Comparison of ENCODE assay signal across 16 mouse cellular contexts in the genomic region with DNA sequence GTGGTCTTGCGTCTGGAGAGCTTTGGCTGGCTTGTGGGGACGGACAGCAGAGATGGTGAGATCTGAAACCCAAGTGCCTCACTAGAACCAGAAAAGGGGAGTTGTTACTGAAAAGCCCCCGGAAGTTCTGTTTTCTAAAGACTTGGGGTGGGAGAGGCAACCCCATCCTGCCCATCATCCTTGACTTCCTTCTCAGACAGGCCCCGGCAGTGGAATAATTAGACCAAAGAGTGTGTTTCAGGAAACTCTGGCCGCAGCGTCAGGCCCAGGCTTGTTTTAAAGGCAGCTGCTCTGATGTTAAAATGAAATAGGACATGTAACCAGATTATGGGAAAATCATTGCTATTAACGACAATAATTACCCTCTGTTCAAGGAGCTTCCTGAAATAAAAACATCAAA.
A peak's percentile ranks its signal among the peaks of the same experiment; 100 is the strongest.
DNase-seq lines count a peak whose midpoint lies in the region; ATAC-seq lines count a peak whose summit lies in the region.
"Had no signal": no experiment of that assay in that cellular context is flagged by ENCODE, and none has a peak within 500 bp of the region (broad histone marks: within the 10 kb centered on the region; RNA-seq: fewer than 3 reads in every experiment).

No protein-coding gene starts in this region.

- no peaks in the 10 kb centered on the region for H3K9me3 ChIP-seq in embryonic facial prominence, embryonic 12.5 days
- H3K9me3 ChIP-seq in limb, embryonic 11.5 days (ENCODE audit: control insufficient read depth, low read length) = no peaks in the 10 kb centered on the region
- H3K9me3 ChIP-seq: heart, embryonic 12.5 days; liver, embryonic 13.5 days had no signal

- H3K36me3 ChIP-seq in embryonic facial prominence, embryonic 12.5 days = no peaks in the 10 kb centered on the region
- H3K36me3 ChIP-seq in limb, embryonic 11.5 days (ENCODE audit: control insufficient read depth, insufficient read depth, low read length) = no peaks in the 10 kb centered on the region
- H3K36me3 ChIP-seq: heart, embryonic 12.5 days; liver, embryonic 13.5 days had no signal

- H3K27me3 ChIP-seq in embryonic facial prominence, embryonic 12.5 days = no peaks in the 10 kb centered on the region
- H3K27me3 ChIP-seq in limb, embryonic 11.5 days (ENCODE audit: control insufficient read depth, insufficient read depth, low read length) = no peaks in the 10 kb centered on the region
- H3K27me3 ChIP-seq: liver, embryonic 13.5 days had no signal

- no peak overlapping the region for H3K4me2 ChIP-seq in embryonic facial prominence, embryonic 12.5 days (replicated peaks)
- H3K4me2 ChIP-seq in limb, embryonic 11.5 days (ENCODE audit: low read depth, severe bottlenecking) = no peak overlapping the region
- H3K4me2 ChIP-seq: heart, embryonic 12.5 days; liver, embryonic 13.5 days had no signal

- H3K9ac ChIP-seq in embryonic facial prominence, embryonic 12.5 days = no peak overlapping the region
- no peak overlapping the region for H3K9ac ChIP-seq in limb, embryonic 11.5 days (ENCODE audit: low read length)
- H3K9ac ChIP-seq: heart, embryonic 12.5 days; liver, embryonic 13.5 days had no signal

- peak; percentile 64 for DNase-seq in urinary bladder, postnatal 14 days (ENCODE audit: low spot score)
- no peak for DNase-seq in urinary bladder, postnatal 4 days (ENCODE audit: low spot score in 2 of 2)
- peak; percentile 36 for DNase-seq in limb, embryonic 11.5 days (ENCODE audit: low spot score)
- DNase-seq in ovary, postnatal 14 days (ENCODE audit: low spot score) = no peak
- DNase-seq in cerebellum, postnatal 10 days = no peak
- DNase-seq: cerebellum, adult 9-11 months; embryo, embryonic 11 days; heart, postnatal 36 days; kidney, adult 18-20 months; liver, embryonic 13.5 days; spleen, adult 18-20 months; thymus, postnatal 14 days had no signal

- H3K27ac ChIP-seq in embryonic facial prominence, embryonic 12.5 days = peak overlapping the region; percentile 52; the same call in 1 of the 2 replicates
- peak overlapping the region; percentile 65; the same call in 1 of the 2 replicates for H3K27ac ChIP-seq in limb, embryonic 11.5 days (replicated peaks; ENCODE audit: low read depth, low read length)
- H3K27ac ChIP-seq: liver, embryonic 13.5 days had no signal

- no peak overlapping the region for H3K4me3 ChIP-seq in embryonic facial prominence, embryonic 12.5 days
- H3K4me3 ChIP-seq in limb, embryonic 11.5 days (ENCODE audit: low read depth, low read length) = no peak overlapping the region
- H3K4me3 ChIP-seq: heart, embryonic 12.5 days; liver, embryonic 13.5 days had no signal

- no peak for ATAC-seq in embryonic facial prominence, embryonic 12.5 days (ENCODE audit: insufficient number of reproducible peaks, insufficient read depth, low FRiP score, low TSS enrichment)
- ATAC-seq in limb, embryonic 11.5 days (ENCODE audit: insufficient number of reproducible peaks, low FRiP score, low TSS enrichment, low read depth) = no peak
- ATAC-seq in erythroid progenitor cell, adult 5-6 weeks (replicated peaks; ENCODE audit: low FRiP score, poor library complexity, severe bottlenecking) = no peak
- ATAC-seq: midbrain, embryonic 16.5 days had no signal

- WGBS in embryonic facial prominence, embryonic 12.5 days = 37% methylated on average over 7 of the region's 7 CpGs
- WGBS in limb, embryonic 11.5 days = 26% methylated on average over 7 of the region's 7 CpGs

- H3K4me1 ChIP-seq in embryonic facial prominence, embryonic 12.5 days = peaks cover 29% of the 10 kb centered on the region
- peaks cover 14% of the 10 kb centered on the region for H3K4me1 ChIP-seq in limb, embryonic 11.5 days (ENCODE audit: control insufficient read depth, insufficient read depth, low read length)
- H3K4me1 ChIP-seq: heart, embryonic 12.5 days; liver, embryonic 13.5 days had no signal

Comparison
In these comparisons a context has a peak if more than half of its experiments do, and no peak if none do; other contexts are left out.
1. DNase-seq: peak in urinary bladder, postnatal 14 days (single experiment) and limb, embryonic 11.5 days (single experiment); none in urinary bladder, postnatal 4 days (0 of 2), ovary, postnatal 14 days (single experiment) and cerebellum, postnatal 10 days (0 of 2).